Mouse (Mus musculus): ENCODE data around the gene Slc25a42.
"Not testable (repeated sequence)": the region's sequence is repeated elsewhere in the genome, so short reads cannot be mapped to it uniquely, and the experiment has no call there.

Gene Slc25a42

GRCm38 (mm10) chr8:70212112-70213055 lies at the start of gene Slc25a42:
TSS of gene Slc25a42 (minus strand) at chr8:70212305.
- DNase-seq (ENCODE audit: low read depth), result peak; percentile 99

GRCm38 (mm10) chr8:70259043-70259442 lies 46.9 kb upstream of the Slc25a42 start:
- DNase-seq (ENCODE audit: low read depth), result no peak

GRCm38 (mm10) chr8:70258600-70258999 lies 46.5 kb upstream of the Slc25a42 start:
- DNase-seq (ENCODE audit: low read depth), result no peak

- DNase-seq (ENCODE audit: low read depth), result no peak
These were observed 45.4 kb upstream of the Slc25a42 start for GRCm38 (mm10) chr8:70257456-70257855.

GRCm38 (mm10) chr8:70254628-70255027 lies 42.5 kb upstream of the Slc25a42 start:
- no peak for DNase-seq (ENCODE audit: low read depth)

- no peak for DNase-seq (ENCODE audit: low read depth)
These were observed 35.7 kb upstream of the Slc25a42 start for GRCm38 (mm10) chr8:70247841-70248240.

- no peak for DNase-seq (ENCODE audit: low read depth)
These were observed 34.5 kb upstream of the Slc25a42 start for GRCm38 (mm10) chr8:70246622-70247021.

- DNase-seq (ENCODE audit: low read depth), result no peak
These were observed 28.5 kb upstream of the Slc25a42 start for GRCm38 (mm10) chr8:70240642-70241041.

GRCm38 (mm10) chr8:70237842-70238241 lies 25.7 kb upstream of the Slc25a42 start:
- no peak for DNase-seq (ENCODE audit: low read depth)

GRCm38 (mm10) chr8:70234781-70235128 lies 22.6 kb upstream of the Slc25a42 start:
- no peak for DNase-seq (ENCODE audit: low read depth)

GRCm38 (mm10) chr8:70234080-70234780 lies 22.1 kb upstream of the Slc25a42 start, which contains the start of the genes Sugp2 and Armc6:
TSS of gene Sugp2 (plus strand) at chr8:70234226.
TSS of gene Armc6 (minus strand) at chr8:70234466.
- DNase-seq (ENCODE audit: low read depth), result peak; percentile 99

GRCm38 (mm10) chr8:70233606-70234005 lies 21.5 kb upstream of the Slc25a42 start:
- DNase-seq (ENCODE audit: low read depth), result no peak

GRCm38 (mm10) chr8:70230837-70231236 lies 18.7 kb upstream of the Slc25a42 start:
- DNase-seq (ENCODE audit: low read depth), result no peak

- DNase-seq (ENCODE audit: low read depth), result no peak
These were observed 15.9 kb upstream of the Slc25a42 start for GRCm38 (mm10) chr8:70227997-70228396.

GRCm38 (mm10) chr8:70223341-70223740 lies 11.2 kb upstream of the Slc25a42 start:
- peak; percentile 25 for DNase-seq (ENCODE audit: low read depth)

GRCm38 (mm10) chr8:70222041-70222440 lies 9.9 kb upstream of the Slc25a42 start:
- DNase-seq (ENCODE audit: low read depth), result no peak

- DNase-seq (ENCODE audit: low read depth), result no peak
These were observed 8.8 kb upstream of the Slc25a42 start for GRCm38 (mm10) chr8:70220911-70221310.

GRCm38 (mm10) chr8:70220236-70220840 lies 8.2 kb upstream of the Slc25a42 start:
- no peak for DNase-seq (ENCODE audit: low read depth)

GRCm38 (mm10) chr8:70219107-70219684 lies 7.1 kb upstream of the Slc25a42 start:
- no peak for DNase-seq (ENCODE audit: low read depth)

- DNase-seq (ENCODE audit: low read depth), result no peak
These were observed 5.3 kb upstream of the Slc25a42 start for GRCm38 (mm10) chr8:70217441-70217840.

GRCm38 (mm10) chr8:70216566-70216965 lies 4.5 kb upstream of the Slc25a42 start:
- DNase-seq (ENCODE audit: low read depth), result no peak

GRCm38 (mm10) chr8:70216161-70216560 lies 4.1 kb upstream of the Slc25a42 start:
- DNase-seq (ENCODE audit: low read depth), result not testable (repeated sequence)

Measured in induced T-regulatory cell, adult 2 months (primary cell).